Mouse (Mus musculus): ENCODE data around the gene Dnase1l3. TPM values are rescaled to one million over a fixed set of nuclear protein-coding genes. Genes with fewer than 3 reads are reported as not detected.

The Dnase1l3 gene
- polyA plus RNA-seq, 1 experiment: not detected

DNA sequence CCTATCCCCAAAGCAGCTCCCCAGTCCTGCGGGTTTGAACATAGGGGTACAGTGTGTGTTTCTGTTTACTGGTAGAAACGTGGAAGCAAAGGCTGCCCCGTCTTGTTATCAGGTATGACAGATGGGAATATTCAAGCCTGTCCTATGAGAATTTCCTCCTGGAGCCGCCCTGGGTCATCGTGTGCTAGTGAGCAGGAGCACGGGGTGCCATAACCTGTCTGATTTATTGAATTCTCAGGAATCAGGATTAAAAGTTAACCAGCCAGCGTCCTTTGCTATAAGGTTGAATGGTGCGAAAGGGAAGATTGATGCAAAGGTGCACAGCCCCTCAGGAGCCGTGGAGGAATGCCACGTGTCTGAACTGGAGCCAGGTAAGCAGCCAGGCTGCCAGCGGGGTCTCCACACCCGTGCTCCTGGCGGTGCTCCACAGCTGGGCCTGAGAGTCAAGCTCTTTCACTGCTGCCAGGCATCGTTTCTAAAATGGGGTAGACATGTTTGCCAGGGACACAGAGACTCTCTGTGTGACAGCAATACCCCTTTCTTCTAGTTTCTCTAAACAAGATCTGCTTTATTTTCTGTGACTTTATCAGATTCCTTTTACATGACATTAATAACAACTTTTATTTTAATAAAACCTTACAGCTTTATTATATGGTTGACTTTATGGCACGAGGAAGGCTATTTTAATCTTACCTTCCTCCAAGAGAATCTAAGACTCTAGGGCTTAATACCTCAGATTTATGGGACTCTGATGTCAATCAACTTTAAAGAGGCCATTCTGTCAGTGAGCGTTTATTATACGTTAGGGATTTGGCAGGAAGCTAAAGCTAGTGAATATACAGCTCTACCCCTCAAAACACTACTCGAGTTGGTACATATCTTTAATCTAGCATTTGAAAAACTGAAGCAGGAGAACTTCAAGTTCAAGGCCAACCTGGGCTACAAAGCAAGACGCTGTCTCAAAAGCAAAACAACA, 55.3 kb downstream of the Dnase1l3 start:
- TF ChIP-seq GATA1 (IDR thresholded peaks at IDR 0.05; ENCODE audit: low read length): no peak

DNA sequence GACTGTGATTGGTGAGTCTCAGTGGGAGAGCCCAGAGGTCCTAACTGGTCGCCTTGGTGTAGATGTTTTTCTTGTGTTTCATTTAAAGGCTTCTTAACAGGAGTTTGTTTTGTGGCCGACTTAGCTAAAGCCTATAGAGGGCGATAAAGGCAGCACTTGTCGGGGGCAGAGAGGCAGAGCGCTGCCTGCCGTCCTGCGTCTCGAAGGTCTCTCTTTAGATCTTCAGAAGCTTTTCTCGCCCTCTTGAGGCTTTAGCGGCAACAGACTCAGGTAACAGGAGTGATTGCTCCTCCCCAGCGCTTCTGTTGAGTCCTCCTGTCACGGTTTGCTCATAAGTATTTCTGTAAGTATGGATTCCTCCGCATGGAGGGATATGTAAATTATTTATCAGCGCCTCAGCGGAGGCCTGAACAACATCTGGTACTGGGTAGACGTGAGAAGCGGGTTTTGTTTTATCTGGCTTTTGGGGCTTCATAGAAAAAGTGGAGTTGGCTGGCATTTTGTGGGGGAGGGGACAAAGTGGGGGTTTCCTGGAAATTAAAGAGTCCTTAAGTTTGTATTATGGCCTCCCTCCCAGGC, 57.2 kb downstream of the Dnase1l3 start:
- no peak for TF ChIP-seq GATA1 (IDR thresholded peaks at IDR 0.05; ENCODE audit: low read length)

DNA sequence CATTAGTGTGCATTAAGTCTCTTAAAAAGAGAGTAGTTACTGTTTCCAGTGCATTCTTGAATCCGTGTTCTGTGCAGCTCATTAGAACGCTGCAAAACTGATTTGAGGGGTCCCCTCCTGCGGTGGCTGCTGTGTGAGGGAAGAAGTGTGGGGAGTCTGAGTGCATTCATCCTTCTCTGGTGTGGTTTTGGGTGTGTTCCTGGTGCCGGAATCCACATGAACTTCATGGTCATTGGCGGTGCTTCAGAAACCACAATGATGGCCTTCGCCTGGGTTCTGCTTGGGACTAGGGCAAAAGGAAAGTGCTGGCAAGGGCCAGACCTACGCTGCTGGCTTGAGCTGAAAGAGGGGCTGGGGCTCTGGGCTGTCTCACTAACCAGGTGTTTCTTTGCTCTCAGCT, 60.2 kb downstream of the Dnase1l3 start:
- no peak for TF ChIP-seq GATA1 (IDR thresholded peaks at IDR 0.05; ENCODE audit: low read length)

DNA sequence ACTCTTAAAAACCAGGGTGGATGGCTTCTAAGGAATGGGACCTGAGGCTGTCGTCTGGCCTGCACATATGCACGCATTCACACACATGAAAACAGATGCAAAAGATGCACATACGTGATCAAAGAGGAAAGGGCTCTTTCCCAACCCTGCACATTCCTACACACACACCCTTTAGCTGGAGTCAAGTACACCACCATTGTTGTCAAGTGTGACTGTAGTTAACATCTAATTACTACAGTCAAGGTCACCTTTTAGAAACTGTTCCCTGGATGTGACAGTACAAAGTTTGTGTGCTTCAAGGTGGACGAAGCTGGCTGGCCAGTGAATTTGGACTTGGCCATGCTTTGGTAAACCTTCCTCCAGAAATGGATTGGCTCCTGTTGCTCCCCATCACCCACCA, 62.2 kb downstream of the Dnase1l3 start:
- TF ChIP-seq GATA1 (IDR thresholded peaks at IDR 0.05; ENCODE audit: low read length): no peak

GRCm38 (mm10) chr14:7929029-7929428, 65.3 kb downstream of the Dnase1l3 start:
- no peak for TF ChIP-seq GATA1 (IDR thresholded peaks at IDR 0.05; ENCODE audit: low read length)

DNA sequence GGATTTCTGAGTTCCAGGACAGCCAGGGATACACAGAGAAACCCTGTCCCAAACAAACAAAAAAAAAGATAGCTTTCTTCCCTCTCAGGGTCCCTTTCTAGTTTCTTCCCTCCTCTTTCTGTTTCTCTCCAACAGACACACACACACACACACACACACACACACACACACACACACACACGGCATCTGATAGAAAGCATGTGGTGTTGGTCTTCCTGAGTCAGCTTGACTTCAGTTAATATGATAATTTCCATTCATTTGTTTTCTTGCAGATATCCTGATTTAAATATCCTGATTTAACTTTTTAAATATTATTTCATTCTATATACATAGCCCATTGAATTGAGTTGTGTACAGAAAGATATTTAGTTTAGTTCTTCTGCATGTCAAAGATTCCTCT, 66.0 kb downstream of the Dnase1l3 start:
- TF ChIP-seq GATA1 (IDR thresholded peaks at IDR 0.05; ENCODE audit: low read length): no peak

DNA sequence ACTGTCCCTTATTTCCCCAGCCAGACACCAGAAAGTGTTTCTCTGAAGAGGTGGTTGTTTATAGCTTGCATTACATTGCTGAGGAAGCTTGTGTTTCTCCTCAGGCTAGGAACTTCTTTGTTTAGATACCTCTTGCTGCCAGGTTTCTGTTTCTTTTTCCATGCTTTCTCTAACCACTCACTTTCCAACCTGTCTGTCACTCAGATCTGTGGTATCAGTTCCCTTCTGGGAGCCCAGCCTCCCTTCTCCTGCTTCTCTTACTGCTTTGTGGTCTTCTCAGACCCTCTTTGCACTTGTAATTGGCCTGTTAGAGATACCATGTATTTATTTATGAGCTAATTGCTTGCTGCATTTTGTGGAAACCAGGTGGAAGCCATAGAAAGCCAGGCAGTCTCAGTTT, 70.7 kb downstream of the Dnase1l3 start:
- TF ChIP-seq GATA1 (IDR thresholded peaks at IDR 0.05; ENCODE audit: low read length): no peak

DNA sequence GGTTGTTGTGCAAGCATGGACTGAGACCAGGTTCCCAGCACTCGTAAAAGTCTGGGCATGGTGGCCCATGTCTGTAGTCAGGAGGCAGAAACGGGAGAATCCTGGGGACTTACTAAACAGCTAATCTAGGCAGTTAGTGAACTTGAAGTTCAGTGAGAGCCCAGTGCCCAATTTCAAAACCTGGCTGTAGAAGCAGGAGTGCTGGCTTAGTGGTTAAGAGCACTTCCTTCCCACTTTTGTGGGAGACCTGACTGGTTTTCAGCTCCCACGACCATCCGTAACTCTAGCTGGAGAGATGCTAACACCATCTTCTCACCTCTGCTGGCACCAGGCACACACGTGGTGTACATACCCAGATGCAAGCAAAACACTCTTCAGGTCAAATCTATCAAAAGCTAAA, 72.9 kb downstream of the Dnase1l3 start:
- TF ChIP-seq GATA1 (IDR thresholded peaks at IDR 0.05; ENCODE audit: low read length): no peak

GRCm38 (mm10) chr14:7919921-7920320, 74.5 kb downstream of the Dnase1l3 start:
- no peak for TF ChIP-seq GATA1 (IDR thresholded peaks at IDR 0.05; ENCODE audit: low read length)

- TF ChIP-seq GATA1 (IDR thresholded peaks at IDR 0.05; ENCODE audit: low read length): no peak
Measured at GRCm38 (mm10) chr14:7919309-7919708, 75.1 kb downstream of the Dnase1l3 start.

- TF ChIP-seq GATA1 (IDR thresholded peaks at IDR 0.05; ENCODE audit: low read length): no peak
Measured at GRCm38 (mm10) chr14:7918150-7918991, 76.0 kb downstream of the Dnase1l3 start.

Other genes starting within 250 kb of the Dnase1l3 start
- not detected in 2 replicates for gene Gm26661, start 203.0 kb downstream of the Dnase1l3 start, polyA plus RNA-seq (2012)
- gene Flnb, start 176.6 kb downstream of the Dnase1l3 start, polyA plus RNA-seq (2012): 5.9 and 8.2 TPM in 2 replicates
- not detected in 2 replicates for gene Gm45521, start 37.3 kb downstream of the Dnase1l3 start, polyA plus RNA-seq (2012)
- not detected in 2 replicates for gene Abhd6, start 8.3 kb upstream of the Dnase1l3 start, polyA plus RNA-seq (2012)
- gene Rpp14, start 85.8 kb upstream of the Dnase1l3 start, polyA plus RNA-seq (2012): 3.7 and 6.3 TPM in 2 replicates
- 2.6 and 3.4 TPM in 2 replicates for gene Pxk, start 103.6 kb upstream of the Dnase1l3 start, polyA plus RNA-seq (2012)
- 75.9 and 139 TPM in 2 replicates for gene Pdhb, start 178.5 kb upstream of the Dnase1l3 start, polyA plus RNA-seq (2012)
- gene Kctd6, start 219.6 kb upstream of the Dnase1l3 start, polyA plus RNA-seq (2012): 0.98 and 1.1 TPM in 2 replicates

Data from G1E-ER4 (cell line).